Mouse (Mus musculus) CD4-positive naive resting alpha-beta T cell, adult 76 days (primary cell): ENCODE data around the gene Doc2a. TPM values are rescaled to one million over a fixed set of nuclear protein-coding genes. Genes with fewer than 3 reads are reported as not detected.

Experiments used
- total RNA-seq: library from RNA; stranded (reverse); gene quantifications from one replicate; pipeline ENCODE4 v1.2.4, GENCODE M21; 2023

Gene Doc2a
- total RNA-seq, result not detected

DNA sequence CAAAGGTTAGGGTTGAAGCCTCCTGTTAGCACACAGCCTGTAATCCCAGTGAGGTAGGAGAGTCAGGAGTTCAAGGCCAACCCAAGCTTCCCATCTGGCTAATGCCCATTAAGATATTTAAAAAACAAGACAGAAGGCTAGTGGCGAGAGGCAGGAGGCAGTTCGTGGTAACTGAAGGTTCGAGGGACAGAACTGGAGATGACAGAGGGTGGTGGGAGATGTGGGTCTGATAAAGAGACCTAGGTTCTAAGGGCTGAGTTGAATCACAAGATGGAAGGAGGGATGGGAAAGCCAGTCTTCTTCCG is at the start of gene Doc2a:
Doc2a (plus strand) TSS at position 301 of the 305 bp plus-strand sequence.

DNA sequence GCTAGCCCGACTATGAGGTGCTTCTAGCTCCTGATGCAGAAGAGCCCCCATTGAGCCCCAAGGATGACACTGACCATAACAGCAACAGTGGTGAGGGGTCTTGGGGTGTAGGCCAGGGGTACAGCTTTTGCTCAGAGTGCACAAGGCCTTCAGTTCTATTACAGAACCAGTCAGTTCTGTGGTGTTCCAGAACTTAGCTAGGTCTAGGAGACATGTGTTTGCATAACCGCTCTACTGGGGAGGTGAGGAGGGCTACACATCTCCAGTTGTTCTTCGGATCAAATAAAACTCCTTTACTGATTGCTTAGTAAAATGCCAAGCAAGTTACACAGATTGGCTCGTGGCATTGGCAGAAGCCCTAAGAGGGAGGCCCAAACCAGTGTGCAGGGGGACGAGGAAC is 15.7 kb upstream of the Doc2a start, which contains the start of gene 4930451I11Rik:
4930451I11Rik (minus strand) TSS at position 101 of the 400 bp plus-strand sequence.

DNA sequence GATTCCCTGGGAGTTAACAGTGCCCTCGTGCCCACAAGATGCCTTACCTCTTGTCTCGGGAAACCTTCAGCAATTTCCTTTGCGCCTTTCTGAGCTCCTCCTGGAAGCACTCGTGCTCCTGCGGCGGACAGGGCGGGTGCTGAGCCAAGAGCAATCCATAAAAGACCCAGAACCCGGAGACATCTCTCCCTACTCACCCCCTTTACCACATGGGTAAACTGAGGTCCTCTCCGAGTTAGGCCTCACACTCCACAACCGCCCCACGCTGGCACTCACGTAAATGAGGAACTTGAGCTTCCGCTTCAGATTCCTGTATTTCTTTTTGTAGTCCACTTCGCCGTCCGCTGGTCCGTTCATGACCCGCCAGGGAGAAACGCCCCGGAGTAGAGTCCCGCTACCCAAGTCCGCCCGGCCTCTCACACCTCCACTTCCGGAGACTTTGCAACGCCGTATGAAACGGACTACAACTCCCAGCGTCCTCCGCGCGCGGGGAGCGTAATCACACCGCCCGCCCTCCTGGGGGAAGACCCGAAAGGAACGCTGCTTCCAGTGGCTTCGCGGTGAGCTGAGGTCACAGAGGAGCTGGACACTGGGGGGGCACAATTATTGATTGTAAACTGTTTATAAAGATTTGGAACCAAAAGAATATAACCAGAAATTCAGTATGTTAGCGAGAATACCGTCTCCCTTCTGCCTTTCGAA is 14.4 kb downstream of the Doc2a start, which contains the start of gene Hirip3:
Hirip3 (plus strand) TSS at position 544 of the 702 bp plus-strand sequence.

DNA sequence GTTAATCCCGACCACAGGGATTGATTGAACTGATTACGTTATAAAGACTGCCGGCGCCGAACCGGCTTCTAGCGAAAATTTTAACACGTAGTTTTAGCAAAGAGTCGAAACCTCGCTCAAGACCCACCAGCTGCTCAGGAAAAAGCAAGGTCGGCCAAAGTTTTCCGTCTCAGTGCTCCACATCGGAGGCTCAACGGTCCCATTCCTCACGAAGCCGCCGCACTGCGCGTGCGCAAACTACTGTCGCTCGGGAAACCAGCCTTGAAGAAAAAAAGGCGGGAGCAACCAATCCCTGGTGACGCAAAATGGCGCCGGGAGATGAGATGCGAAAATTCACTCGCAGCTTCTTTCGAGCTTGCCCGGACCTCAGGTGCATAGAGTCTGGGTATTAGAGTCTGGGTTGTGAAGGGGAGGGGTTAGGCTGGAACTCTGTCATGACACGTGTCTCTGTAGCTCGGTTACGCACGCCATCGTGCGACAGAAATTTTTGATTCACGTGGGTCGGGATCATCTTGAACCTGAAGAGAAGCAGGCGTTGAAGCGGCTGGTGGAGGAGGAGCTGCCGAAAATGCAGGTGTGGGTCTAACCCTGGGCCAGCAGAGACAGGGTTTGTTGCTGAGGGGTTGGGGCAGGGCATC is 15.1 kb downstream of the Doc2a start, which contains the start of gene Ino80e:
Ino80e (minus strand) TSS at position 231 of the 638 bp plus-strand sequence.

DNA sequence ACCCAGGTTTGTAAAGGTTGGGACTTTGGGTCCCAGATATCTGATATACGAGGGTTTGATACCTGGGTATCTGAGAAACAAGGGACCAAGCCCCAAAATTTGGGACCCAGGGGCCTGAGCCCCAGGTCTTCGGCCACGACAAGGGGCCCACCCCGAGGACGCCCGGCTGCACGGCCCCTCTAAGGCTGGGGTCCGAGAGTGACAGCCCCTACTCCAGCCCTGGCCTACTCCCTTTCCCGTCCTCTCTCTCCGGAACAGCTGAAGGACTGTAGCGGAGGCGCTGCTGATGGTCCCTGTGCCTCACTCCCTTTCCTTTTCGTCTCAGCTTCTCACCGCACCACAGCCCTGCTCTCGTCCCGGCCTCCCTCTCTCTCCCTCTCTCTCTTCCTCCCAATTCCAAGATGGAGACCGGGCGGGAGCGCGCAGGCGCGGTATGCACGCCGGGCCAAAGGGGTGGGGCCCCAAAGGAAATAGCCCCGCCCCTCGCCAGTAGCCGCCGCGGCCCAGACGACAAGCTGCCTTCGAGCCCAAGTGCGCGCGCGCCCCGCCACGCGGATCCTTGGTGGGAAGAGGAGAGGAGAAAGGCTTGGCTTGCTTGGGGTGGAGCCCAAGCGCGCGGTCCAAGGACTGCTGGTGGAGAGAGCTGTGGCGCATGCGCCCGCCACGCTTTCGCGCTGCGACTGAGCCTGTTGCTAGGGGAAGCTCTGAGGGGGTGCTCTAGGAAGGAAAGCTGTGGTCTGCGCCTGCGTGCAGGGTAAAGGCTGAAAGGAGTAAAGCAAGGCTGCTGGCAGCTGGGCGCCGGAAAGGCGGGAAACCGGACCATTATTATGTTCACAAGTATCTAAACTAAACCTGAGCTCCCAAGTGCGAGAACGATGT is 37.3 kb downstream of the Doc2a start, which contains the start of gene Taok2:
Taok2 (minus strand) TSS at position 418 of the 879 bp plus-strand sequence.

Other genes with a start within 250 kb of the Doc2a start
- not detected for gene Nupr1, start 216.6 kb upstream of the Doc2a start, total RNA-seq
- gene Sgf29, start 198.1 kb upstream of the Doc2a start, total RNA-seq, result 58.8 TPM
- 0.59 TPM for gene Sult1a1, start 171.0 kb upstream of the Doc2a start, total RNA-seq
- gene Bola2, start 152.0 kb upstream of the Doc2a start, total RNA-seq, result 127 TPM
- gene Slx1b, start 151.6 kb upstream of the Doc2a start, total RNA-seq, result 6.8 TPM
- 1,152 TPM for gene Coro1a, start 139.6 kb upstream of the Doc2a start, total RNA-seq
- gene Mapk3, start 87.8 kb upstream of the Doc2a start, total RNA-seq, result 29.3 TPM
- 2.6 TPM for gene Gdpd3, start 81.1 kb upstream of the Doc2a start, total RNA-seq
- gene Ypel3, start 70.5 kb upstream of the Doc2a start, total RNA-seq, result 256 TPM
- gene Tbx6, start 65.9 kb upstream of the Doc2a start, total RNA-seq, result 8.0 TPM
- gene Ppp4c, start 54.9 kb upstream of the Doc2a start, total RNA-seq, result 239 TPM
- gene Fam57b, start 49.7 kb upstream of the Doc2a start, total RNA-seq, result not detected
- gene 4930451I11Rik, start 15.8 kb upstream of the Doc2a start, total RNA-seq, result not detected
- gene Hirip3, start 14.6 kb downstream of the Doc2a start, total RNA-seq, result 24.4 TPM
- gene Ino80e, start 15.0 kb downstream of the Doc2a start, total RNA-seq, result 60.5 TPM
- gene Taok2, start 37.3 kb downstream of the Doc2a start, total RNA-seq, result 72.3 TPM
- 22.6 TPM for gene Tmem219, start 75.5 kb downstream of the Doc2a start, total RNA-seq
- gene Kctd13, start 81.5 kb downstream of the Doc2a start, total RNA-seq, result 37.3 TPM
- not detected for gene Asphd1, start 102.2 kb downstream of the Doc2a start, total RNA-seq
- gene Sez6l2, start 103.1 kb downstream of the Doc2a start, total RNA-seq, result 6.1 TPM
- 99.9 TPM for gene Cdipt, start 128.5 kb downstream of the Doc2a start, total RNA-seq
- gene Cdiptos, start 128.7 kb downstream of the Doc2a start, total RNA-seq, result 0.62 TPM
- gene Mvp, start 167.2 kb downstream of the Doc2a start, total RNA-seq, result 25.5 TPM
- gene Pagr1b, start 169.1 kb downstream of the Doc2a start, total RNA-seq, result 5.4 TPM
- 26.5 TPM for gene Pagr1a, start 169.9 kb downstream of the Doc2a start, total RNA-seq
- gene Gm42742, start 173.7 kb downstream of the Doc2a start, total RNA-seq, result 32.5 TPM
- 5.3 TPM for gene Prrt2, start 173.8 kb downstream of the Doc2a start, total RNA-seq
- gene Maz, start 179.6 kb downstream of the Doc2a start, total RNA-seq, result 197 TPM
- 3.0 TPM for gene Kif22, start 195.1 kb downstream of the Doc2a start, total RNA-seq
- gene Zg16, start 239.9 kb downstream of the Doc2a start, total RNA-seq, result not detected
- 36.6 TPM for gene AI467606, start 243.9 kb downstream of the Doc2a start, total RNA-seq